Mouse (Mus musculus) frontal cortex, postnatal 25 days (tissue): ENCODE data around the gene 1700024G13Rik.

ENCODE experiments used
- DNase-seq, 2 experiments: peaks; one replicate each; pipeline ENCODE4 v3.0.0; 2022; ENCODE audit warnings: low spot score in 2 of 2

1700024G13Rik gene

DNA sequence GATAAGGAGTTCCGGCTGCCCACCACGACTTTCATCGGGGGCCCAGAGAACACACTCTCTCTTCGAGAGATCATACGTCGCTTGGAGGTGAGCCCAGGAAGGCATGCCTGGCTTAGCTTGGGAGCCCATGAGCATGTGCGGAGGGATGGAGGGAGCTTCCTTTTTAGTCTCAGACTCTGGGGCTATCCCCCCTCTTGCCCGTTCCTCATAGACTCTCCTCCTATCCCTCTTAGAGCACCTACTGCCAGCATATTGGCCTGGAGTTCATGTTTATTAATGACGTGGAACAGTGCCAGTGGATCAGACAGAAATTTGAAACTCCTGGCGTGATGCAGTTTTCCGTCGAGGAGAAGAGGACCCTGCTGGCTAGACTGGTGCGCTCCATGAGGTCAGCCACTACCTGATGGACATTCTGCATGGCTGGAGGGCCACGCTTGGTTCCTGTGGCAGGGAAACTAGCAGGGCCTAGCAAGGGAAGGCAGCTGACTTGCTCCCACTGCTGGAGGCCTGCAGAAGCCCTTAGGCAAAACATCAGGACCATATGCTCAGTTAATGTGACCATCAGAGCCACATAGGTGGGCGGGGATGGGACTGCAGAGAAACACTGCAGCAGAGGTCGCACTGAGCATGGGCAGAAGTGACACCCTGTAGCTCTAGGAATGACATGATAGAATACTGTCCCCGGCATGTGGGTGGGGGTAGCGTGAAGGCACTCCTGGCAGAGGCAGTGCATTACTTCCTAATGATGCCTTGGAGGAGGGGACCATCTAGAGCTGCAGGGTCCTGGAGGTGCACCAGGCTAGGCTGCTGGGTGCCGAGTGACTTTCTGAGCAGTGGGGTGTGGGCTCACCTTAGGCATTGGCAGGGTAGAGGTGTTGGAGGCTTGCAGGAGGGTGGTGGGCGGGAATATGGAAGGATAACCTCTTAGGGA lies 55.4 kb downstream of the 1700024G13Rik start:
- DNase-seq = no peak

- DNase-seq = no peak
Observed at GRCm38 (mm10) chr14:32327366-32327765, 60.8 kb downstream of the 1700024G13Rik start.
